8 mouse cellular contexts compared by ENCODE assay signal in genomic region chr1:134641507-134641906, GRCm38 (mm10). TPM values are rescaled to one million over a fixed set of nuclear protein-coding genes. Genes with fewer than 3 reads are reported as not detected.
DNase-seq lines count a peak whose midpoint lies in the region; ATAC-seq lines count a peak whose summit lies in the region.

No protein-coding gene starts in this region.

- no peak overlapping the region for H3K9ac ChIP-seq in hindbrain, embryonic 14.5 days
- H3K9ac ChIP-seq in hindbrain, embryonic 13.5 days: no peak overlapping the region
- no peak overlapping the region for H3K9ac ChIP-seq in intestine, embryonic 16.5 days (ENCODE audit: low read depth, low read length)

- no peak overlapping the region for H3K4me3 ChIP-seq in hindbrain, embryonic 14.5 days (replicated peaks; ENCODE audit: low read length)
- no peak overlapping the region for H3K4me3 ChIP-seq in hindbrain, embryonic 13.5 days
- no peak overlapping the region for H3K4me3 ChIP-seq in intestine, embryonic 16.5 days (ENCODE audit: low read length)

- no peak for ATAC-seq in hindbrain, embryonic 14.5 days (ENCODE audit: low FRiP score)
- no peak for ATAC-seq in hindbrain, embryonic 13.5 days (ENCODE audit: low FRiP score)
- ATAC-seq in intestine, embryonic 16.5 days: no peak

- DNase-seq in hindbrain, embryonic 14.5 days (ENCODE audit: low spot score): peak; percentile 55
- DNase-seq in spleen, postnatal 4 days (ENCODE audit: low spot score in 2 of 2): peak; percentile 35 to 71
- DNase-seq in spleen, postnatal 36 days (ENCODE audit: low spot score in 2 of 2): no peak
- DNase-seq in embryo, embryonic 10.5 days (ENCODE audit: low spot score): peak; percentile 67
- DNase-seq in testis, postnatal 10 days (ENCODE audit: low spot score): peak; percentile 75
- no peak for DNase-seq in urinary bladder, postnatal 36 days (ENCODE audit: low spot score in 2 of 2)

- 31% methylated on average over 3 of the region's 3 CpGs for WGBS in hindbrain, embryonic 14.5 days
- 28% methylated on average over 3 of the region's 3 CpGs for WGBS in hindbrain, embryonic 13.5 days
- 24% methylated on average over 3 of the region's 3 CpGs for WGBS in intestine, embryonic 16.5 days

- H3K36me3 ChIP-seq in hindbrain, embryonic 14.5 days (replicated peaks; ENCODE audit: control insufficient read depth, insufficient read depth): no peaks in the 10 kb centered on the region
- H3K36me3 ChIP-seq in hindbrain, embryonic 13.5 days: no peaks in the 10 kb centered on the region
- no peaks in the 10 kb centered on the region for H3K36me3 ChIP-seq in intestine, embryonic 16.5 days (ENCODE audit: control insufficient read depth, insufficient read depth, low read length)

- no peak overlapping the region for H3K27ac ChIP-seq in hindbrain, embryonic 14.5 days
- H3K27ac ChIP-seq in hindbrain, embryonic 13.5 days: no peak overlapping the region
- no peak overlapping the region for H3K27ac ChIP-seq in intestine, embryonic 16.5 days (ENCODE audit: low read length)

- H3K9me3 ChIP-seq in hindbrain, embryonic 14.5 days (ENCODE audit: control insufficient read depth, low read length): no peaks in the 10 kb centered on the region
- no peaks in the 10 kb centered on the region for H3K9me3 ChIP-seq in hindbrain, embryonic 13.5 days
- H3K9me3 ChIP-seq in intestine, embryonic 16.5 days (ENCODE audit: control insufficient read depth, low read length): no peaks in the 10 kb centered on the region

- peaks cover 22% of the 10 kb centered on the region for H3K27me3 ChIP-seq in hindbrain, embryonic 14.5 days (ENCODE audit: control insufficient read depth, insufficient read depth, low read length)
- H3K27me3 ChIP-seq in hindbrain, embryonic 13.5 days: peaks cover 37% of the 10 kb centered on the region
- H3K27me3 ChIP-seq in intestine, embryonic 16.5 days (replicated peaks; ENCODE audit: control insufficient read depth, insufficient read depth, low read length): peaks cover 28% of the 10 kb centered on the region

- no peak overlapping the region for H3K4me2 ChIP-seq in hindbrain, embryonic 14.5 days (replicated peaks)
- no peak overlapping the region for H3K4me2 ChIP-seq in hindbrain, embryonic 13.5 days
- H3K4me2 ChIP-seq in intestine, embryonic 16.5 days (ENCODE audit: low read depth, low read length): no peak overlapping the region

- 0 out of 2 replicates have a peak, but pooled peaks cover 1% of the 10 kb centered on the region for H3K4me1 ChIP-seq in hindbrain, embryonic 14.5 days (replicated peaks; ENCODE audit: control insufficient read depth, insufficient read depth, low read length)
- peaks cover 28% of the 10 kb centered on the region for H3K4me1 ChIP-seq in hindbrain, embryonic 13.5 days (replicated peaks)
- peaks cover 12% of the 10 kb centered on the region for H3K4me1 ChIP-seq in intestine, embryonic 16.5 days (ENCODE audit: control insufficient read depth, insufficient read depth, low read length)

RNA-seq across cellular contexts. Expression of gene Syt2, which starts 5.0 kb away (rescaled TPM):
- 10.1 and 10.5 TPM in 2 replicates for polyA plus RNA-seq in hindbrain, embryonic 14.5 days (2014; fragmentation: Nextera tagmentation; extraction: Ambion mirVana)
- 3.8 and 8.2 TPM in 2 replicates for polyA plus RNA-seq in hindbrain, embryonic 13.5 days (2015; fragmentation: Nextera tagmentation; extraction: Ambion mirVana)
- polyA plus RNA-seq in intestine, embryonic 16.5 days (2015; fragmentation: Nextera tagmentation; extraction: Ambion mirVana): 1.1 and 1.4 TPM in 2 replicates

Comparison
In these comparisons a context has a peak if more than half of its experiments do, and no peak if none do; other contexts are left out.
1. DNase-seq: peak in hindbrain, embryonic 14.5 days (single experiment), spleen, postnatal 4 days (2 of 2), embryo, embryonic 10.5 days (single experiment) and testis, postnatal 10 days (single experiment); none in spleen, postnatal 36 days (0 of 2) and urinary bladder, postnatal 36 days (0 of 2).